Mouse (Mus musculus) heart, adult 2 months (tissue): Measurements from ENCODE around the gene Trim46. TPM values are rescaled to one million over a fixed set of nuclear protein-coding genes. Genes with fewer than 3 reads are reported as not detected.

Experiments used
- DNase-seq, 2 experiments: peaks; one replicate each; pipeline ENCODE4 v3.0.0; 2021
- H3K27ac ChIP-seq: fragments of 200-600 bp; 2 replicates; pipeline ENCODE4 v1.8.1; 2022
- H3K27me3 ChIP-seq: fragments of 200-500 bp; 2 replicates; pipeline ENCODE4 v1.6.1; 2012; ENCODE audit warnings: mild to moderate bottlenecking, low read length, inconsistent platforms, mixed read lengths; ENCODE audit not compliant: control insufficient read depth, insufficient read depth
- H3K36me3 ChIP-seq: fragments of 200-500 bp; 2 replicates; pipeline ENCODE4 v1.6.1; 2012; ENCODE audit warnings: low read length, inconsistent platforms; ENCODE audit not compliant: control insufficient read depth, insufficient read depth
- H3K4me1 ChIP-seq: fragments of 200-500 bp; 2 replicates; pipeline ENCODE4 v1.6.1; 2011; ENCODE audit warnings: low read length; ENCODE audit not compliant: control insufficient read depth, insufficient read depth
- H3K4me3 ChIP-seq: fragments of 200-600 bp; 2 replicates; pipeline ENCODE4 v1.8.1; 2022
- H3K79me2 ChIP-seq: fragments of 200-500 bp; replicated peaks from 2 replicates; pipeline ENCODE4 v1.6.1; 2012; ENCODE audit warnings: mild to moderate bottlenecking, inconsistent platforms, low read length, moderate library complexity, mixed read lengths; ENCODE audit not compliant: control insufficient read depth, insufficient read depth
- H3K9ac ChIP-seq: fragments of 200-500 bp; 2 replicates; pipeline ENCODE4 v1.6.1; 2012; ENCODE audit warnings: low read depth, mild to moderate bottlenecking, control low read depth, inconsistent platforms, low read length, mixed read lengths
- CTCF ChIP-seq: fragments of 200-600 bp; IDR thresholded peaks from 2 replicates; pipeline ENCODE4 v1.8.1; 2022; ENCODE audit warnings: antibody characterized with exemption, mild to moderate bottlenecking, moderate library complexity
- EP300 ChIP-seq: fragments of 200-500 bp; IDR thresholded peaks from 2 replicates; pipeline ENCODE4 v1.6.1; 2011; ENCODE audit warnings: low read depth, low read length, control low read depth; ENCODE audit not compliant: insufficient read depth
- POLR2A ChIP-seq: fragments of 200-500 bp; IDR thresholded peaks from 2 replicates; pipeline ENCODE4 v1.6.1; 2011; ENCODE audit warnings: mild to moderate bottlenecking, low read depth, low read length, control low read depth; ENCODE audit not compliant: insufficient read depth
- WGBS: fragments of 180-500 bp; shearing (Covaris S2); methylation state at CpG from one replicate; pipeline ENCODE4 v1.1.7; 2018; 5-methylcytosine and 5-hydroxymethylcytosine counted together
- intact Hi-C: fragments of 180-260 bp; cut with DNase I; formaldehyde crosslinking; loops from one replicate; pipeline ENCODE4 v1.15.1; 2025
- polyA plus RNA-seq: library from polyadenylated mRNA; depleted of rRNA; stranded (reverse); fragments of >200 nt; gene quantifications from 2 replicates; pipeline ENCODE4 v1.2.3, GENCODE M21; 2012
- total RNA-seq, 2 experiments: library from RNA; stranded (reverse); gene quantifications; 2 replicates each; pipeline ENCODE4 v1.2.3; 2021

Trim46 gene
- total and polyA plus RNA-seq, 3 experiments, result 0.39 to 1.9 (median 0.96) TPM

DNA sequence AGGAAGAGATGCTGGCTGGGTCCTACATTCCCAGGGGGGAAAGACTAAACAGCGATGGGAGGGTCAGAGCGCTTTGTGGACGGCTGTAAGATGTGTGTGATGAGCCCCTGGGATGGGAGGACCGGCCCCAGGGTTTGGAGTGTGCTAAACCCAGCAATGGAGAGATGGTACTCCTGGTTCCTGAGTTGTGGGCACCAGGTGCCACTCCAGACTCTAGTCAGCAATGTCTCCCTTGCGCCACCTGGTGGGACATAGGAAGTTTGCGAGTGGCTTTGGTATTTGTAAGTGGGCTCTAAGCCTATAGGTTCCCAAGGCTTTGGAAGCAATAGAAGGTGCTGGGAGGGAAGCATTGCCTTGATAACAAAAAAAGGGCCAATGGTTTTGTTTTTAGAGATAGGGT, 30.3 kb downstream of the Trim46 start:
- Histone ChIP-seq H3K4me3 (peak overlapping the region; percentile 34; the same call in 1 of the 2 replicates), H3K36me3 (no peaks in the 10 kb centered on the region), H3K79me2 (no peaks in the 10 kb centered on the region), H3K27me3 (no peaks in the 10 kb centered on the region), H3K9ac (no peak overlapping the region), H3K27ac (no peak overlapping the region; the same call in 1 of the 2 replicates), H3K4me1 (peaks cover 5% of the 10 kb centered on the region)
- intact Hi-C loops, result loop anchor here (2.0 to 10.0 kb wide), 5 partner anchors 19 to 271 kb away; partner anchors contain the start of gene Clk2
- 0% methylated on average over 6 of the region's 6 CpGs for WGBS
- DNase-seq, result peak; percentile 83 to 84
- TF ChIP-seq POLR2A (no peak), EP300 (peak; percentile 85)

DNA sequence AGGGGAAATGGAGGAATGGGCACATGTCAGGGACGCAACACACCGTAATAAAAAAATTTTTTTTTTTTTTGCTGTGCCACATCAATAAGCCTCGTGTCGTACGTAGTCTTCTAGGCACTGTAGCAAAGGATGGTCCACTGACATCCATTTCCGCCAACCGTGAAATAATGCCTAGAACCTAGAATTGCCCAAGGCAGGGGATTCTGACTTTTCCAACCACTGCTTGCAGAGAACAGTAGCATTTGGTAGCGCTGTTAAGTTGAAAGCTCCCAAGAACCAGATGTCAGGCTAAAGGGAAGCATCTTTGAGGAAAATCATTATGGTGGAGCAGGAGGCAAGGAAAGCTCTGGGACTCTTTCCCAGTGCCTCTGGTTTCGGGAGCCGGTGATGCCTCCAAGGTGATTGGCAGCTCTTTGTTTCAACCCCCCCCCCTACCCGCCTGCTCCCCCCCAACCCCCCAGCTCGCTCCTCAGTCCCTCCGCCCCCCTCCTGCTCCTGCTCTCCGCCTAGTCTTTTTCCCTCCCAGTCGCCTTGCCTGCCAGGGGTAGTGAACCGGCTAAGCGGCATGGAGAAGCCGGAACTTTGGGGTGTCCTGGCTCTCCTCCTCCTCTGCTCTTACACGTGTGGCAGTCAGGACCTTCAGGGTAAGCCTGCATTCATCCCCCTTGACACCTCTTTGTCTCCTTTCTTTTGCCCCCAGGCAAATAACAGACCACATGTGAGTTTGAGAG, 31.3 kb downstream of the Trim46 start, which contains the start of gene Thbs3:
Gene Thbs3 (plus strand): TSS at position 500 of the 731 bp plus-strand sequence.
- Histone ChIP-seq H3K27me3 (no peaks in the 10 kb centered on the region), H3K9ac (peak within 1 kb of the TSS; percentile 95), H3K36me3 (no peaks in the 10 kb centered on the region), H3K4me1 (peaks cover 5% of the 10 kb centered on the region), H3K79me2 (no peaks in the 10 kb centered on the region), H3K27ac (peak within 1 kb of the TSS; percentile 88), H3K4me3 (peak within 1 kb of the TSS; percentile 88)
- intact Hi-C loops, result loop anchor here (2.0 to 10.0 kb wide), 4 partner anchors 18 to 270 kb away; partner anchors contain the start of gene Clk2
- TF ChIP-seq POLR2A (no peak), EP300 (no peak), CTCF (no peak)
- DNase-seq, result peak; percentile 55 to 57
- WGBS, result 3% methylated on average over 19 of the region's 19 CpGs

DNA sequence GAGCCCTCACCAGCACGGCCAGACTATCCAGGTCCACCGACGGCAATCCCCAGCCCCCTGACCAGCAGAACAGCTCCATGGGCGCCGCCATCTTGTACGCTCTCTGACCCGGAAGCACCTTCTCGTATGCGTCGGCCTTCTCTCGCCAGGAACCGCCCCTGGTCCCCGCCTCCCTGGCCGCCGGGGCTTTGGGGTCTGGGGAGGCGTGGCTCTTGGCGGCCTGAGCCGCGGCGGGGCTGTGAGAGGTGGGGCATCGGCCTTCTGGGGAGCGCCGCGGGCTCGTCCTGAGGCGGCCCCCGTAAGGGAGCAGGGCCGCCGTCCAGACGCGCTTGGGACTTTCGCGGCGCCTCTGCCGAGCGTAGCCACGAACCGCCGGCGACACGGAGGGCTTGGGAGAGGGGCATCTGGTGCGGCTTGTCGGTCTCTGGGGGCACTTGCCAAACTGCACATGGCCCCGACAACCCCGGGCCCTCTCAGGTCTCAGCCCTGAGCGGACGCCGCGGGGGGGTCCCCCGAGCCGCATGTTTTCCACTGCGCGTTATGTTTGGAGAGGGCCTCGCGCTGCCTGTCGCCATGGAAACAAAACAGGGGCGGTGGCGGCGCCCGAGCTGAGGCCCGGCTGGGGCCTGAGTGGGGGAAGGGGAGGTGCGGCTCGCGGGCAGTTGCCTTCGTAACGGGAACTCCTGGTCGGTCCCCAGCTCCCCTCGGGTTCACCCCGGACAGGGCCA, 32.1 kb downstream of the Trim46 start:
- H3K4me1 ChIP-seq, result peaks cover 5% of the 10 kb centered on the region
- peak overlapping the region; percentile 95 for H3K9ac ChIP-seq
- H3K27ac ChIP-seq, result peak overlapping the region; percentile 88
- peak; percentile 96 for DNase-seq
- no peaks in the 10 kb centered on the region for H3K27me3 ChIP-seq
- no peaks in the 10 kb centered on the region for H3K79me2 ChIP-seq
- H3K4me3 ChIP-seq, result peak overlapping the region; percentile 88
- WGBS, result under 1% methylated on average over 61 of the region's 69 CpGs
- TF ChIP-seq POLR2A (peak; percentile 75), EP300 (peak; percentile 45; the same call in 1 of the 2 replicates), CTCF (no peak)
- H3K36me3 ChIP-seq, result no peaks in the 10 kb centered on the region
- intact Hi-C loops, result loop anchor here (2.0 to 10.0 kb wide), 5 partner anchors 17 to 269 kb away; partner anchors contain the start of genes Clk2 and Scamp3

DNA sequence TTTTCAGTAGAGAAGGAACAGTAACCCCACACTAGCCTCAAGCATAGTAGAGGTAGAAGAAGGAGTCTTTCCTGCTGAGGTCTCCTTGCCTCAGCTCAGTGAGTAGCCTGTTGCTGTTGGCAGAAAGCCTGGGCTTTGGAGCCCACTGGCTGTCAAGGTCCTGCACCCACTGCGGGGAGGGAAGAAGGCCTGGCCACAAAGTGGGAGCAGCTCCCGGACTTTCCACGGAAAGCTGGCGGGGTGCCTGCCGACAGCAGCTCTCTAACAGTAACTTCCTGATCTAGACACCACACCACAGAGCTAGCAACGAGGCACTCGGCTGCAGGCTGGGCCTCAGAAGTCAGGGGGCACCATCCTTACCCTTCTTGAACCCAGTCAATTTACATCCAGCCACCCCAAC, 35.4 kb downstream of the Trim46 start:
- H3K9ac ChIP-seq, result no peak overlapping the region
- intact Hi-C loops, result loop anchor here (10.0 kb wide), 1 partner anchor 266 kb away; no protein-coding TSS in a partner anchor
- 13% methylated on average over 7 of the region's 7 CpGs for WGBS
- H3K36me3 ChIP-seq, result no peaks in the 10 kb centered on the region
- DNase-seq, result peak in 1 of 2 experiments; percentile 52
- TF ChIP-seq POLR2A, result no peak
- no peak for TF ChIP-seq CTCF
- no peak for TF ChIP-seq EP300
- H3K4me1 ChIP-seq, result peaks cover 4% of the 10 kb centered on the region
- no peak overlapping the region for H3K4me3 ChIP-seq
- H3K27me3 ChIP-seq, result no peaks in the 10 kb centered on the region
- H3K27ac ChIP-seq, result no peak overlapping the region
- H3K79me2 ChIP-seq, result no peaks in the 10 kb centered on the region

DNA sequence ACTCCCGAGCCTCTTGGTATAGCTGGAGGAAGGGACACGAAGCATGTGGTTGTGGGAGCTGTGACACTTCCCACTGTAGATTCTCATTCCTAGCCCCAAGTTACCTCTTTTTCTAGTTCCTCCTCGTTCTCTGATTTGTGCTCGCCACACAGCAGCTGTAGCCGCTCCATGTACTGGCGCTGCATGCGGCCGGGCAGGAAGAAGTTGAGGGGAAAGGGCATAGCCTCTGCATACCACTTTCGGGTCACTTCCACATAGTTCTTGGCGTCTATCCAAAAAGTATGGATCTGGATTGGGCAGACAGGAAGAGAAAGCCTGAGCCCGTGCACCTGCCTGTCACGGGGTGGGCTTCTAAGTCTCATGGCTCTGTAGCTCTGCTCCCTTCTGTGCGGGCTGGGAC, 35.9 kb downstream of the Trim46 start:
- H3K79me2 ChIP-seq, result no peaks in the 10 kb centered on the region
- TF ChIP-seq CTCF (no peak), POLR2A (no peak), EP300 (no peak)
- H3K4me1 ChIP-seq, result no peaks in the 10 kb centered on the region; the same call in none of the 2 replicates
- WGBS, result 48% methylated on average over 13 of the region's 13 CpGs
- no peak overlapping the region for H3K9ac ChIP-seq
- intact Hi-C loops, result loop anchor here (10.0 kb wide), 1 partner anchor 265 kb away; no protein-coding TSS in a partner anchor
- no peaks in the 10 kb centered on the region for H3K27me3 ChIP-seq
- no peak overlapping the region for H3K4me3 ChIP-seq
- no peaks in the 10 kb centered on the region for H3K36me3 ChIP-seq
- DNase-seq, result peak in 1 of 2 experiments; percentile 21
- no peak overlapping the region for H3K27ac ChIP-seq
